Mouse (Mus musculus) kidney, adult 2 months (tissue): ENCODE results near the gene Psma6. TPM values are rescaled to one million over a fixed set of nuclear protein-coding genes. Genes with fewer than 3 reads are reported as not detected.

Experiments
- DNase-seq: peaks from one replicate; pipeline ENCODE4 v3.0.0; 2021
- H3K27ac ChIP-seq: fragments of 200-500 bp; 2 replicates; pipeline ENCODE4 v1.5.1; 2012; ENCODE audit warnings: low read depth, low read length, control low read depth, inconsistent platforms; ENCODE audit not compliant: insufficient read depth
- H3K27me3 ChIP-seq: fragments of 200-500 bp; replicated peaks from 2 replicates; pipeline ENCODE4 v1.6.1; 2012; ENCODE audit warnings: mild to moderate bottlenecking, moderate library complexity, low read length, inconsistent platforms; ENCODE audit not compliant: control insufficient read depth, insufficient read depth
- H3K36me3 ChIP-seq: fragments of 200-500 bp; 2 replicates; pipeline ENCODE4 v1.6.1; 2012; ENCODE audit warnings: mild to moderate bottlenecking, moderate library complexity, low read length, inconsistent platforms; ENCODE audit not compliant: control insufficient read depth, insufficient read depth
- H3K4me1 ChIP-seq: fragments of 200-500 bp; 2 replicates; pipeline ENCODE4 v1.6.1; 2011; ENCODE audit warnings: low read length; ENCODE audit not compliant: control insufficient read depth, insufficient read depth
- H3K4me3 ChIP-seq: fragments of 200-500 bp; 2 replicates; pipeline ENCODE4 v1.5.1; 2011; ENCODE audit warnings: mild to moderate bottlenecking, low read depth, low read length, control low read depth; ENCODE audit not compliant: insufficient read depth
- CTCF ChIP-seq: fragments of 200-500 bp; conservative IDR thresholded peaks from 2 replicates; pipeline ENCODE4 v1.5.1; 2011; ENCODE audit warnings: low read depth, mild to moderate bottlenecking, control low read depth, low read length, moderate library complexity, mixed read lengths; ENCODE audit not compliant: insufficient read depth, insufficient read length
- POLR2A ChIP-seq: fragments of 200-500 bp; IDR thresholded peaks from one replicate; pipeline ENCODE4 v1.6.1; 2011; ENCODE audit warnings: low read depth, low read length, control low read depth
- WGBS: fragments of 180-500 bp; shearing (Covaris S2); methylation state at CpG from one replicate; pipeline ENCODE4 v1.1.7; 2018; 5-methylcytosine and 5-hydroxymethylcytosine counted together
- polyA plus RNA-seq: library from polyadenylated mRNA; depleted of rRNA; stranded (reverse); fragments of >200 nt; gene quantifications from 2 replicates; pipeline ENCODE4 v1.2.3, GENCODE M21; 2012

Gene Psma6
- polyA plus RNA-seq, 1 experiment = 80.2 TPM

- Histone ChIP-seq H3K27me3 (no peaks in the 10 kb centered on the region), H3K27ac (no peak overlapping the region), H3K4me1 (no peaks in the 10 kb centered on the region), H3K36me3 (no peaks in the 10 kb centered on the region), H3K4me3 (no peak overlapping the region)
- TF ChIP-seq POLR2A = no peak
- TF ChIP-seq CTCF = no peak
- 86% methylated on average over 7 of the region's 7 CpGs for WGBS
- no peak for DNase-seq
Measured at GRCm38 (mm10) chr12:55432284-55432919, 48.4 kb downstream of the Psma6 start.

- H3K27ac ChIP-seq = no peak overlapping the region
- 95% methylated on average over 8 of the region's 8 CpGs for WGBS
Measured at GRCm38 (mm10) chr12:55432920-55433284, 48.9 kb downstream of the Psma6 start.

GRCm38 (mm10) chr12:55433802-55434435 is 49.9 kb downstream of the Psma6 start:
- peak; percentile 51 for DNase-seq
- H3K36me3 ChIP-seq = no peaks in the 10 kb centered on the region
- H3K27ac ChIP-seq = no peak overlapping the region; the same call in 1 of the 2 replicates
- 43% methylated on average over 8 of the region's 8 CpGs for WGBS
- H3K4me1 ChIP-seq = 0 out of 2 replicates have a peak, but pooled peaks cover 1% of the 10 kb centered on the region
- no peaks in the 10 kb centered on the region for H3K27me3 ChIP-seq
- TF ChIP-seq POLR2A (no peak), CTCF (no peak)
- H3K4me3 ChIP-seq = no peak overlapping the region

More at GRCm38 (mm10) chr12:55432920-55433284, 48.9 kb downstream of the Psma6 start:
- Histone ChIP-seq H3K36me3 (no peaks in the 10 kb centered on the region), H3K27me3 (no peaks in the 10 kb centered on the region), H3K4me3 (no peak overlapping the region), H3K4me1 (no peaks in the 10 kb centered on the region)
- no peak for TF ChIP-seq CTCF
- no peak for DNase-seq

- Histone ChIP-seq H3K27ac (no peak overlapping the region), H3K36me3 (no peaks in the 10 kb centered on the region), H3K4me3 (no peak overlapping the region), H3K4me1 (0 out of 2 replicates have a peak, but pooled peaks cover 2% of the 10 kb centered on the region), H3K27me3 (no peaks in the 10 kb centered on the region)
- peak; percentile 46 for DNase-seq
- TF ChIP-seq CTCF (no peak), POLR2A (no peak)
- 67% methylated on average over 1 of the region's 1 CpGs for WGBS
Measured at GRCm38 (mm10) chr12:55435080-55435479, 51.1 kb downstream of the Psma6 start.

GRCm38 (mm10) chr12:55437122-55437826 is 53.3 kb downstream of the Psma6 start:
- no peak for TF ChIP-seq CTCF
- TF ChIP-seq POLR2A = no peak
- H3K27me3 ChIP-seq = no peaks in the 10 kb centered on the region
- no peaks in the 10 kb centered on the region for H3K36me3 ChIP-seq
- peak; percentile 43 for DNase-seq
- no peak overlapping the region for H3K4me3 ChIP-seq
- WGBS = 69% methylated on average over 13 of the region's 13 CpGs
- H3K4me1 ChIP-seq = 0 out of 2 replicates have a peak, but pooled peaks cover 2% of the 10 kb centered on the region
- no peak overlapping the region for H3K27ac ChIP-seq

GRCm38 (mm10) chr12:55438058-55438457 is 54.0 kb downstream of the Psma6 start:
- DNase-seq = no peak
- TF ChIP-seq CTCF (no peak), POLR2A (no peak)
- H3K27ac ChIP-seq = no peak overlapping the region
- WGBS = 87% methylated on average over 10 of the region's 10 CpGs
- peaks cover 7% of the 10 kb centered on the region for H3K4me1 ChIP-seq
- H3K27me3 ChIP-seq = no peaks in the 10 kb centered on the region
- no peak overlapping the region for H3K4me3 ChIP-seq
- H3K36me3 ChIP-seq = no peaks in the 10 kb centered on the region

- Histone ChIP-seq H3K27me3 (no peaks in the 10 kb centered on the region), H3K27ac (no peak overlapping the region), H3K4me1 (peaks cover 11% of the 10 kb centered on the region), H3K36me3 (no peaks in the 10 kb centered on the region), H3K4me3 (no peak overlapping the region)
- WGBS = 39% methylated on average over 11 of the region's 11 CpGs
- no peak for TF ChIP-seq CTCF
- no peak for TF ChIP-seq POLR2A
- DNase-seq = no peak
Measured at GRCm38 (mm10) chr12:55438611-55439137, 54.7 kb downstream of the Psma6 start.
